Mouse (Mus musculus): ENCODE measurements around the gene Rbfox2.
"Not testable (repeated sequence)": the region's sequence is repeated elsewhere in the genome, so short reads cannot be mapped to it uniquely, and the experiment has no call there.

The Rbfox2 gene

GRCm38 (mm10) chr15:77306547-77307261 lies at the start of gene Rbfox2:
Gene Rbfox2 (minus strand): TSS chr15:77307004.
- peak; percentile 95 to 97 for DNase-seq

GRCm38 (mm10) chr15:77356248-77356810 lies 49.5 kb upstream of the Rbfox2 start:
- peak; percentile 68 to 70 for DNase-seq

- peak; percentile 84 to 86 for DNase-seq
Measured at GRCm38 (mm10) chr15:77354848-77355551, 48.2 kb upstream of the Rbfox2 start.

GRCm38 (mm10) chr15:77354496-77354847 lies 47.7 kb upstream of the Rbfox2 start:
- DNase-seq = no peak

GRCm38 (mm10) chr15:77353764-77354163 lies 47.0 kb upstream of the Rbfox2 start:
- no peak for DNase-seq

GRCm38 (mm10) chr15:77352863-77353262 lies 46.1 kb upstream of the Rbfox2 start:
- DNase-seq = no peak

GRCm38 (mm10) chr15:77350117-77350516 lies 43.3 kb upstream of the Rbfox2 start:
- no peak for DNase-seq

- DNase-seq = no peak
Measured at GRCm38 (mm10) chr15:77348146-77348545, 41.3 kb upstream of the Rbfox2 start.

- DNase-seq = peak; percentile 80 to 81
Measured at GRCm38 (mm10) chr15:77344127-77345125, 37.6 kb upstream of the Rbfox2 start.

- peak; percentile 90 to 93 for DNase-seq
Measured at GRCm38 (mm10) chr15:77343527-77344091, 36.8 kb upstream of the Rbfox2 start.

- DNase-seq = no peak
Measured at GRCm38 (mm10) chr15:77342962-77343526, 36.2 kb upstream of the Rbfox2 start.

GRCm38 (mm10) chr15:77342005-77342404 lies 35.2 kb upstream of the Rbfox2 start:
- no peak for DNase-seq

GRCm38 (mm10) chr15:77340581-77340980 lies 33.8 kb upstream of the Rbfox2 start:
- no peak for DNase-seq

GRCm38 (mm10) chr15:77338924-77339429 lies 32.2 kb upstream of the Rbfox2 start:
- DNase-seq = no peak

- DNase-seq = no peak
Measured at GRCm38 (mm10) chr15:77338451-77338850, 31.6 kb upstream of the Rbfox2 start.

GRCm38 (mm10) chr15:77337926-77338325 lies 31.1 kb upstream of the Rbfox2 start:
- no peak for DNase-seq

GRCm38 (mm10) chr15:77336968-77337341 lies 30.2 kb upstream of the Rbfox2 start:
- peak in 1 of 2 experiments; percentile 36 for DNase-seq

- peak; percentile 95 to 97 for DNase-seq
Measured at GRCm38 (mm10) chr15:77336287-77336967, 29.6 kb upstream of the Rbfox2 start.

- not testable (repeated sequence) for DNase-seq
Measured at GRCm38 (mm10) chr15:77335185-77335584, 28.4 kb upstream of the Rbfox2 start.

- peak; percentile 77 to 87 for DNase-seq
Measured at GRCm38 (mm10) chr15:77332272-77332991, 25.6 kb upstream of the Rbfox2 start.

All from cerebellum, postnatal 10 days (tissue).